Mouse (Mus musculus): Measurements from ENCODE around the gene Agtpbp1. TPM values are rescaled to one million over a fixed set of nuclear protein-coding genes. Genes with fewer than 3 reads are reported as not detected.

The Agtpbp1 gene
- polyA plus RNA-seq, 1 experiment from 2014 or later, result 22.7 TPM

GRCm38 (mm10) chr13:59558776-59559175 lies 26.3 kb downstream of the Agtpbp1 start:
- whole genome bisulfite sequencing, result 91% methylated on average over 5 of the region's 5 CpGs
- H3K9ac ChIP-seq, result no peak overlapping the region
- TF ChIP-seq CTCF (IDR thresholded peaks at IDR 0.05; ENCODE audit: low read depth), result no peak
- ATAC-seq (ENCODE audit: insufficient read depth), result no peak
- no peaks in the 10 kb centered on the region for H3K9me3 ChIP-seq (ENCODE audit: low read depth, low read length)
- H3K4me1 ChIP-seq (ENCODE audit: insufficient read depth), result peaks cover 7% of the 10 kb centered on the region; the same call in 1 of the 2 replicates
- H3K36me3 ChIP-seq (ENCODE audit: insufficient read depth), result no peaks in the 10 kb centered on the region
- no peak for DNase-seq
- H3K27ac ChIP-seq (ENCODE audit: low read depth), result no peak overlapping the region
- no peak overlapping the region for H3K4me3 ChIP-seq (ENCODE audit: low read depth, low read length)
- no peak overlapping the region for H3K4me2 ChIP-seq
- no peaks in the 10 kb centered on the region for H3K27me3 ChIP-seq (ENCODE audit: insufficient read depth, low read length)

DNA sequence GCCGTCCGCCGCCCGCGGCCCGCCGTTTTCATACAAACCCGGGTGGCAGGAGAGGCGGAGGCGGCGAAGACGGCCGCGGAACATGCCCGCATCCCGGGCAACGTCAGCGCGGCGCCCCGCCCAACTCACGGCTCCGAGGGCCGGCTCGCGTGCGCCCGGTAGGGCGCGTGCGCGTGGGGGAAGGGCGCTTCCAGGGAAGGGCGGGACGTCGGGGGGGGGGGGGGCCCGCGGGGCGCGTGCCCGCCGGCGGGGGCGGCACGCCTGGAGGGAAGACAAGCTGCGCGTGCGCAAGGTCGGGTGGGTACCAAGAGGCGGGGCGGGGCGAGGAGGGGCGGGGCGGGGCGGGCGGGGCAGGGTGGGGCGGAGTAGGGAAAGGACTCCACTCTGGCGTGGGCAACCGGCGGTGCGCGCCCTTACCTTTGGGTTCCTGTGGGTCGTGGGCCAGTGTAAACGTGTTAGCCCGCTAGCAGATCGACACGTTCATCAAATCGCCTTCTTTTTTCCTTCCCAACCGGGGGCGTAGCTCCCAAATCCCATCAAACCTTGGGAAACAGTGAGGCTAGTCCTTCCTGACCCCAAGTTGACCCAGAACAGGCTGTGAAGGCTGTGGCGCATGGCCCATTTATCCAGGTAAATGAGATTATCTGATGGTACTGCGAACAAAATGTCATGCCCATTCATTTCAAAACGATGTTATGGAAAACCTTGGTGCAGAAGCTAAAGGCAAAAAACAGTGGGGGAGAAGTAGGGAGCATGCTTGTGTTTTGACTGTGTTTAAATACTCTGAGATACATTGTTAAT lies 27.6 kb downstream of the Agtpbp1 start:
- H3K27me3 ChIP-seq (ENCODE audit: insufficient read depth, low read length), result no peaks in the 10 kb centered on the region
- peak overlapping the region; percentile 54; the same call in 1 of the 2 replicates for H3K27ac ChIP-seq (ENCODE audit: low read depth)
- peaks cover 7% of the 10 kb centered on the region; the same call in 1 of the 2 replicates for H3K4me1 ChIP-seq (ENCODE audit: insufficient read depth)
- peak; percentile 83 for ATAC-seq (ENCODE audit: insufficient read depth)
- peak; percentile 95 for DNase-seq
- no peak for TF ChIP-seq CTCF (IDR thresholded peaks at IDR 0.05; ENCODE audit: low read depth)
- H3K36me3 ChIP-seq (ENCODE audit: insufficient read depth), result no peaks in the 10 kb centered on the region
- H3K9me3 ChIP-seq (ENCODE audit: low read depth, low read length), result no peaks in the 10 kb centered on the region
- 0% methylated on average over 50 of the region's 73 CpGs for WGBS
- peak overlapping the region; percentile 75 for H3K9ac ChIP-seq
- peak overlapping the region; percentile 82 for H3K4me3 ChIP-seq (ENCODE audit: low read depth, low read length)
- peak overlapping the region; percentile 90 for H3K4me2 ChIP-seq

- H3K9ac ChIP-seq, result peak overlapping the region; percentile 75
- under 1% methylated on average over 45 of the region's 45 CpGs for WGBS
Observed at GRCm38 (mm10) chr13:59556670-59557069, 28.4 kb downstream of the Agtpbp1 start.

DNA sequence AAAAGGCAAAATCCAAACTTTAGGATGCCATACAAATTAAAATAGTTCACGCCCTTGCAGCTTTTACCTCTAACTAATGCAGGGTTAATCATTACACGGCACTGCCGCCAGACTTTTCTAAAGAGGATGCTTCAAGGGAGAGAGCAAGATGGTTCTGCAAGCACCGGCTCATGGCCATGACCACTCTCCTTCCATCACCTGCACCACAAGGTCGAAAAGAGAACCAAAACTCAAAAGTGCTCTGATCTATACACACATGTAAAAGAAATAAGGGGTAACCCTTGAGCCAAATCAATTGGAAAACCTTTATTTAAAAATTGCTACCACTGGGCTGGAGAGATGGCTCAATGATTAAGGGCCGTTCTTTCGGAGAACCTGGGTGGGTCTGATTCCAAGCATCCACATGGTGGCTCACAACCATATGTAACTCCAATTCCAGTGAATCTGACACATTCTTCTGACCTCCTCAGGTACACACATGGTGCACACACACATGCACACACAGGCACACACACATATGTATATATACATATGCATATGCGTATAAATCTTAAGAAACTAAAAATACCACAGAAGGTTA lies 29.3 kb downstream of the Agtpbp1 start:
- Histone ChIP-seq H3K27me3 (ENCODE audit: insufficient read depth, low read length) (no peaks in the 10 kb centered on the region), H3K4me1 (ENCODE audit: insufficient read depth) (peaks cover 7% of the 10 kb centered on the region; the same call in 1 of the 2 replicates), H3K4me3 (ENCODE audit: low read depth, low read length) (peak overlapping the region; percentile 82), H3K9ac (no peak overlapping the region), H3K36me3 (ENCODE audit: insufficient read depth) (no peaks in the 10 kb centered on the region), H3K9me3 (ENCODE audit: low read depth, low read length) (no peaks in the 10 kb centered on the region), H3K4me2 (peak overlapping the region; percentile 90), H3K27ac (ENCODE audit: low read depth) (no peak overlapping the region)
- no peak for TF ChIP-seq CTCF (IDR thresholded peaks at IDR 0.05; ENCODE audit: low read depth)
- ATAC-seq (ENCODE audit: insufficient read depth), result no peak
- no peak for DNase-seq
- WGBS, result 58% methylated on average over 8 of the region's 8 CpGs

More at GRCm38 (mm10) chr13:59556670-59557069, 28.4 kb downstream of the Agtpbp1 start:
- peak; percentile 85 for ATAC-seq (ENCODE audit: insufficient read depth)
- no peaks in the 10 kb centered on the region for H3K27me3 ChIP-seq (ENCODE audit: insufficient read depth, low read length)
- H3K27ac ChIP-seq (ENCODE audit: low read depth), result peak overlapping the region; percentile 54; the same call in 1 of the 2 replicates
- H3K4me2 ChIP-seq, result peak overlapping the region; percentile 90
- H3K36me3 ChIP-seq (ENCODE audit: insufficient read depth), result no peaks in the 10 kb centered on the region
- DNase-seq, result peak; percentile 67
- H3K9me3 ChIP-seq (ENCODE audit: low read depth, low read length), result no peaks in the 10 kb centered on the region
- peaks cover 7% of the 10 kb centered on the region; the same call in 1 of the 2 replicates for H3K4me1 ChIP-seq (ENCODE audit: insufficient read depth)
- peak overlapping the region; percentile 82 for H3K4me3 ChIP-seq (ENCODE audit: low read depth, low read length)
- no peak for TF ChIP-seq CTCF (IDR thresholded peaks at IDR 0.05; ENCODE audit: low read depth)

GRCm38 (mm10) chr13:59554772-59555505 lies 30.1 kb downstream of the Agtpbp1 start:
- Histone ChIP-seq H3K27me3 (ENCODE audit: insufficient read depth, low read length) (no peaks in the 10 kb centered on the region), H3K27ac (ENCODE audit: low read depth) (no peak overlapping the region), H3K9ac (no peak overlapping the region), H3K4me1 (ENCODE audit: insufficient read depth) (peaks cover 7% of the 10 kb centered on the region; the same call in 1 of the 2 replicates), H3K36me3 (ENCODE audit: insufficient read depth) (no peaks in the 10 kb centered on the region), H3K4me3 (ENCODE audit: low read depth, low read length) (no peak overlapping the region; the same call in 1 of the 2 replicates), H3K4me2 (peak overlapping the region; percentile 90), H3K9me3 (ENCODE audit: low read depth, low read length) (no peaks in the 10 kb centered on the region)
- no peak for TF ChIP-seq CTCF (IDR thresholded peaks at IDR 0.05; ENCODE audit: low read depth)
- no peak for ATAC-seq (ENCODE audit: insufficient read depth)
- WGBS, result 48% methylated on average over 17 of the region's 17 CpGs
- no peak for DNase-seq

DNA sequence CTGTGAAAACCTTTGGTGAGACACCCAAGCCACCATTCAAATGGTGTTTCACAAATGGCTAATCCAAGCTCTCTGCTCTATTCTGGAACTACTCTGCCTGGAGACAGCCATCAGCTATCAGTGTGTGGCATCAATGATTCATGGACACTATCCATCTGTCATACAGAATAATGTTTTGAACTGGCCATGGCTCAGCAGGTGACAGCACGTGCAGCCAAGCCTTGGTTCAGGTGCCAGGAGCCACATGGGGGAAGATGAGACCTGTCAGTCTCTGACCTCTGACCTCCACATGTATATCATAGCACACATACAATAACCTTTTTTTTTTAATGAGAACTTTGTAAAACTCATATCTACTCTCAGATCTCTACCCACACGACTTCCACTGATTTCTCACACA lies 32.3 kb downstream of the Agtpbp1 start:
- 60% methylated on average over 2 of the region's 2 CpGs for WGBS
- DNase-seq (no peak), ATAC-seq (ENCODE audit: insufficient read depth) (no peak)
- H3K4me3 ChIP-seq (ENCODE audit: low read depth, low read length), result no peak overlapping the region
- no peaks in the 10 kb centered on the region for H3K27me3 ChIP-seq (ENCODE audit: insufficient read depth, low read length)
- no peak for TF ChIP-seq CTCF (IDR thresholded peaks at IDR 0.05; ENCODE audit: low read depth)
- no peak overlapping the region for H3K27ac ChIP-seq (ENCODE audit: low read depth)
- no peak overlapping the region for H3K9ac ChIP-seq
- peaks cover 11% of the 10 kb centered on the region for H3K4me1 ChIP-seq (ENCODE audit: insufficient read depth)
- no peak overlapping the region for H3K4me2 ChIP-seq
- no peaks in the 10 kb centered on the region for H3K36me3 ChIP-seq (ENCODE audit: insufficient read depth)
- H3K9me3 ChIP-seq (ENCODE audit: low read depth, low read length), result no peaks in the 10 kb centered on the region
